Mouse (Mus musculus) neural tube, postnatal 0 days (tissue): ENCODE measurements around the gene Hist1h2bm. TPM values are rescaled to one million over a fixed set of nuclear protein-coding genes. Genes with fewer than 3 reads are reported as not detected.

Source experiments
- microRNA-seq: library from miRNA; unstranded; fragments of <30 nt; microRNA quantifications from one replicate; pipeline ENCODE4, GENCODE M21; 2016
- polyA plus RNA-seq: library from polyadenylated mRNA; unstranded; fragments of >200 nt; fragmentation: Nextera tagmentation; extraction: Ambion mirVana; gene quantifications from 2 replicates; pipeline ENCODE4 v1.2.1, GENCODE M21; 2015

Gene Hist1h2bm
- polyA plus RNA-seq: 0.49 TPM in 1 of 2 replicates, not detected in the other

DNA sequence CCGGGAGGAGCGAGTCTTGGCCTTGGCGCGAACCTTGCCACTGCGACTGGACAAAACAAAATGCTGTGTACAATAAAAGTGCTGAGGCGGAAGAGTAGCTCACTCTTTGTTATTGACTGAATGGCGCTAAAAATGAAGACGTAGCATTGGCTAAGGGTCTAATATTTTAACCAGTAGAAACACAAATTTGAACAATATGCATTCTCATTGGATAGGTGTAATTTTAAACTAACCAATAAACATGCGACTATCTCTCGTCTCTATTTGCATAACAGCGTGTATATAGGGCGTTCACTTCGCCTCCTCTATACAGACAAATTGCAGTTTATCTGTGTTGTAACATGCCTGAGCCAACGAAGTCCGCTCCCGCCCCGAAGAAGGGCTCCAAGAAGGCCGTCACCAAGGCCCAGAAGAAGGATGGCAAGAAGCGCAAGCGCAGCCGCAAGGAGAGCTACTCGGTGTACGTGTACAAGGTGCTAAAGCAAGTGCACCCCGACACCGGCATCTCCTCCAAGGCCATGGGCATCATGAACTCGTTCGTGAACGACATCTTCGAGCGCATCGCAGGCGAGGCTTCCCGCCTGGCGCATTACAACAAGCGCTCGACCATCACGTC, at the start of gene Hist1h2bm:
TSS of gene Hist1h2bm (plus strand) at position 288 of the 616 bp plus-strand sequence.

DNA sequence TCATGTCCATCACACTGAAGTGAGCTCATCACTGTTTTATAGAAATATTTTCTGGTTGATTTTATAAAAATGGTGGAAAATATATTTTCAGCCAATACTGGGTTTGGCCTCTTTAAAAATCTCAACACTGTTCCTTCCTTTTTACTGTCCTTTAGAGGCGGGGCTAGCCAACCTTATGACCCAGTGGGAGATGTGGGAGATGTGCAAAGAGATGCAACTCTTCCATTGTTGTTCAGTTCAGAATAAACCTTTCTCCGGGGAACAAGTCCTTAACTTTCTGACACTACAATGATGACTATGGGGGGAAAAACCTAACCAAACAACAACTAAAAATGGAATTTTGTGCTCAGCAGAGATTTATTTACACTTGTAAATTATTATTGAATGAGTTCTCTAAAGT, 44.5 kb upstream of the Hist1h2bm start, which contains the start of gene Olfr1360:
TSS of gene Olfr1360 (minus strand) at position 101 of the 400 bp plus-strand sequence.

DNA sequence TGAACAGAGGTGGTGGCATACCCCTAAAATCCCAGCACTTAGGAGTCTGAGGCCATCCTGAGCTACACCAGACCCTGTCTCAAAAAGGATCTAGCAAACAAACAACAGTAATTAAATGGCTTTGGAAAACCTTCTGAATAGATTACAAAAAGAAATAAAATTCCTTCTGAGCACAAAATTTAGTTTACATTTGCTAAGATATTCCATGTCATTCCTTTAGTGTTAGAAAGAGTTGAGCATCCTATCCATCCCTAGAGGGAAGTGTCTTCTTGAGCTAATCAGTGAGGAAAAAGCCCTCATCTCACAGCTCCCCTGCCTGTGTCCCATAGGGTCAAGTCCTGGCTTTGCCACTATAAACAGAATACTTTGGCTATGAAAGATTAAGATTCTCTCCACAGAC, 24.0 kb upstream of the Hist1h2bm start, which contains the start of gene Olfr1359:
TSS of gene Olfr1359 (plus strand) at position 301 of the 400 bp plus-strand sequence.

DNA sequence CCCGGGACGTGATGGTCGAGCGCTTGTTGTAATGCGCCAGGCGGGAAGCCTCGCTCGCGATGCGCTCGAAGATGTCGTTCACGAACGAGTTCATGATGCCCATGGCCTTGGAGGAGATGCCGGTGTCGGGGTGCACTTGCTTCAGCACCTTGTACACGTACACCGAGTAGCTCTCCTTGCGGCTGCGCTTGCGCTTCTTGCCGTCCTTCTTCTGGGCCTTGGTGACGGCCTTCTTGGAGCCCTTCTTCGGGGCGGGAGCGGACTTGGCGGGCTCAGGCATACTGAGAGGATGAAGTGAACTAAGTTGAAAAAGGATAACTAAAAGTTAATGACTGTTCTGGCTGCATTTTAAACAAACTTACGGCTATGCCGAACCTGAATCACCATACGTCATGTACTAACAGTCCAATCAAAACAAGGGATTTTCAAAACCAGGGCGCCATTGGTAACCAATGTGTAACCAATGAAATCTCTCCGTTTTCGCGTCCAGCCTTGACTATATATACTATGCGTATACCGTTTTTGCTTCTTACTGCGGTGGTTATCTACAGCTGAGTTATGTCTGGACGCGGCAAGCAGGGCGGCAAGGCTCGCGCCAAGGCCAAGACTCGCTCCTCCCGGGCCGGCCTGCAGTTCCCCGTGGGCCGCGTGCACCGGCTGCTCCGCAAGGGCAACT, 5.8 kb upstream of the Hist1h2bm start, which contains the start of the genes Hist1h2bl and Hist1h2ai:
TSS of gene Hist1h2bl (minus strand) at position 280 of the 676 bp plus-strand sequence.
TSS of gene Hist1h2ai (plus strand) at position 559 of the 676 bp plus-strand sequence.

DNA sequence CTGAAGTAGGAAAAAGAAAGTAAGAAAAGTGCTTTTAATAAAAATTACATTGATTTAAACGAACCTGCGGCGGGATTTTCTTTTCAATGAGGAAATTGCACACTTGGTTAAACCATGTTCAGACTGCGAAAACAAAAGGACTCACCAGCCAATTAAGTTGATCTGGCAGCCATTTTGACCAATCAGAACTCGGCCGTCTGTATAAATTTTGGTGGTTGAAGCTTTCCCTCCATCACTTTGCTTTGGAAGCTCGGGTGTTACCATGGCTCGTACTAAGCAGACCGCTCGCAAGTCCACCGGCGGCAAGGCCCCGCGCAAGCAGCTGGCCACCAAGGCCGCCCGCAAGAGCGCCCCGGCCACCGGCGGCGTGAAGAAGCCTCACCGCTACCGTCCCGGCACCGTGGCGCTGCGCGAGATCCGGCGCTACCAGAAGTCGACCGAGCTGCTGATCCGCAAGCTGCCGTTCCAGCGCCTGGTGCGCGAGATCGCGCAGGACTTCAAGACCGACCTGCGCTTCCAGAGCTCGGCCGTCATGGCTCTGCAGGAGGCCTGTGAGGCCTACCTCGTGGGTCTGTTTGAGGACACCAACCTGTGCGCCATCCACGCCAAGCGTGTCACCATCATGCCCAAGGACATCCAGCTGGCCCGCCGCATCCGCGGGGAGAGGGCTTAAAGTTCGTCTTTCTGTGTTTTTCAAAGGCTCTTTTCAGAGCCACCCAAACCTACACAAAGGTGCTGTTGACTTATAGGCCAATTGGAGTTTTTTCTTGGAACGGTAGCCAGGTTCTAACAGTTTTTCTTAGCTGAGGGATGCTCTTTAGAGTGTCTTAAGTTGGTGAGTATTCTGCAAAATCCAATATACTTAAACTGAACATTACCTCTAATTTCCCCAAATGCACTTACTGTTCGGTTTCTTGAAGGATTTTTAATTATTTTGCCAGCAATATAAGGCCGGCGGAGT, 4.2 kb upstream of the Hist1h2bm start, which contains the start of gene Hist1h3h:
TSS of gene Hist1h3h (plus strand) at position 263 of the 961 bp plus-strand sequence.

DNA sequence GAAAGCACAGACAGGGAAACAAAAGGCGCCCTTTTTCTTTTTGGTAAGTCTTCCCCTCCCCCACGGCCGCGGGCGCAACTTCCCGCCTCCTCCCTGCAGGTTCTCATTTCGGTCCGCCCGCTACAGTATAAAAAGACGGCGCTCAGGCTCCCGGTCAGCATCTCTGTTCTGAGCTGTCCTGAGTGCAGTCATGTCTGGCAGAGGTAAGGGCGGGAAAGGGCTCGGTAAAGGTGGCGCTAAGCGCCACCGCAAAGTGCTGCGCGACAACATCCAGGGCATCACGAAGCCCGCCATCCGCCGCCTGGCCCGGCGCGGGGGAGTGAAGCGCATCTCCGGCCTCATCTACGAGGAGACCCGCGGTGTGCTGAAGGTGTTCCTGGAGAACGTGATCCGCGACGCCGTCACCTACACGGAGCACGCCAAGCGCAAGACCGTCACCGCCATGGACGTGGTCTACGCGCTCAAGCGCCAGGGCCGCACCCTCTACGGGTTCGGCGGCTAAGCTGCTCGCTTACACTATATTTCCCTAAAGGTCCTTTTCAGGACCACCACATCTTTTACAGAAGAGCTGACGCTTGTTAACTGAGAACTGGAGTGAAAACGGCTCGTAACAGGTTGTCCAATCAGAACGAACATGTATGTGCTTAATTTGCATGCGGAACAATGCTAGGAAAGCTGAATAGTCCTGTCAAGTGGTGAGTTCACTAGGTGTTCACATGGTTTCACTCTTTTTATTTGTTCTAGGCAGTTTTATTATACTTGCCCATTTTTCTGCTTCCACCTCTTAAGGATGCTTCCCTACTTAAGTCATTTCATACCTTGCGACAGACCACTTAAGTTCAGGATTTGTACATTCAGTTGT, 13.3 kb downstream of the Hist1h2bm start, which contains the start of gene Hist1h4j:
TSS of gene Hist1h4j (plus strand) at position 159 of the 862 bp plus-strand sequence.

DNA sequence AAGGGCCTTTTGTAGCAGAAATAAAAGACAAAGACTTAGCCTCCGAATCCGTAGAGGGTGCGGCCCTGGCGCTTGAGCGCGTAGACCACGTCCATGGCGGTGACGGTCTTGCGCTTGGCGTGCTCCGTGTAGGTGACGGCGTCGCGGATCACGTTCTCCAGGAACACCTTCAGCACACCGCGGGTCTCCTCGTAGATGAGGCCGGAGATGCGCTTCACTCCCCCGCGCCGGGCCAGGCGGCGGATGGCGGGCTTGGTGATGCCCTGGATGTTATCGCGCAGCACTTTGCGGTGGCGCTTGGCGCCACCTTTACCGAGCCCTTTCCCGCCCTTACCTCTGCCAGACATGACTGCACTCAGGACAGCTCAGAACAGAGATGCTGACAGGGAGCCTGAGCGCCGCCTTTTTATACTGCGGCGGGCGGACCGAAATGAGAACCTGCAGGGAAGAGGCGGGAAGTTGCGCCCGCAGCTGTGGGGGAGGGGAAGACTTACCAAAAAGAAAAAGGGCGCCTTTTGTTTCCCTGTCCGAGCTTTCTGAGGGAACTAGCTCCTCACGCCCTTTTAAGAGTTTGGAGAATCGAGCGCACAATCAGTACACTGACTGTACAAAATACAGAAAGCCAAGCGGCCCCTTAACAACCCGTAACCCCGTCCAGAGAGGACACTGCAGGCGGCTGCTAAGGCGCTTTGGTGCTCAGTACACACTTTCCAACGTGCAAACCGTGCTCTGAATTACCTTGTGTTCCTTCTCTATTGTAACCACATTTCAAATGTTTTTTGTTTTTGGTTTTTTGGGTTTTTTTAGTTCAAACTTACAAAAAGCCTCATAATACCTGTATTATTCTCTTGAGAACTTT, 28.5 kb downstream of the Hist1h2bm start, which contains the start of gene Hist1h4k:
TSS of gene Hist1h4k (minus strand) at position 347 of the 859 bp plus-strand sequence.

DNA sequence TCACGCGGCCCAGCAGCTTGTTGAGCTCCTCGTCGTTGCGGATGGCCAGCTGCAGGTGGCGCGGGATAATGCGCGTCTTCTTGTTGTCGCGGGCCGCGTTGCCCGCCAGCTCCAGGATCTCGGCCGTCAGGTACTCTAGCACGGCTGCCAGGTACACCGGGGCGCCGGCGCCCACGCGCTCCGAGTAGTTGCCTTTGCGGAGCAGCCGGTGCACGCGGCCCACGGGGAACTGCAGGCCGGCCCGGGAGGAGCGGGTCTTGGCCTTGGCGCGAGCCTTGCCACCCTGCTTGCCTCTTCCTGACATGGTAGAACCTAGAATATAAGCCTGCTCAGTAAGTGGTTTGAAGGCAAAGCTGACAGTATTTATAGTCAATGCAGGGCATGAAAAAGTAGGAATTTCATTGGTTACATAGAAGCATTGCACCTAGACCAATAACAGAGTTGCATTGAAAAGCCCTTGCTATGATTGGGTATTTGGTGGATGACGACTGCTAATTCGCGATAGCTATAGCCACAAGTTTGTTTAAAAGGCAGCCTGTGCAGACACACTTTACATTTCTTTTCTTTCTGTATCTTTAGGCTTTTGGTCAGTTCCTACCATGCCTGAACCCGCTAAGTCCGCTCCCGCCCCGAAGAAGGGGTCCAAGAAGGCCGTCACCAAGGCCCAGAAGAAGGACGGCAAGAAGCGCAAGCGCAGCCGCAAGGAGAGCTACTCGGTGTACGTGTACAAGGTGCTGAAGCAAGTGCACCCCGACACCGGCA, 31.9 kb downstream of the Hist1h2bm start, which contains the start of the genes Hist1h2ak and Hist1h2bn:
TSS of gene Hist1h2ak (minus strand) at position 304 of the 762 bp plus-strand sequence.
TSS of gene Hist1h2bn (plus strand) at position 600 of the 762 bp plus-strand sequence.

Small RNAs within 50 kb of the gene (microRNA-seq; reads per million reads assigned to microRNA genes)
- gene Gm44357 (not detected), gene Gm44367 (not detected), gene Gm44454 (not detected)

Other genes with a start within 250 kb of the Hist1h2bm start
- 7.6 and 9.4 TPM in 2 replicates for gene Zkscan4, start 243.1 kb upstream of the Hist1h2bm start, polyA plus RNA-seq
- not detected in 2 replicates for gene Gm10065, start 242.6 kb upstream of the Hist1h2bm start, polyA plus RNA-seq
- 0.37 and 0.65 TPM in 2 replicates for gene AK157302, start 226.8 kb upstream of the Hist1h2bm start, polyA plus RNA-seq
- gene Gm11273, start 220.6 kb upstream of the Hist1h2bm start, polyA plus RNA-seq: 9.1 and 11.5 TPM in 2 replicates
- gene Zkscan8, start 190.9 kb upstream of the Hist1h2bm start, polyA plus RNA-seq: 3.5 and 4.0 TPM in 2 replicates
- 0.14 and 0.17 TPM in 2 replicates for gene Olfr1366, start 179.2 kb upstream of the Hist1h2bm start, polyA plus RNA-seq
- 0.09 and 0.11 TPM in 2 replicates for gene Olfr1535, start 162.2 kb upstream of the Hist1h2bm start, polyA plus RNA-seq
- gene Olfr1364, start 140.3 kb upstream of the Hist1h2bm start, polyA plus RNA-seq: not detected in 2 replicates
- gene Olfr1362, start 108.0 kb upstream of the Hist1h2bm start, polyA plus RNA-seq: not detected in 2 replicates
- not detected in 2 replicates for gene Olfr11, start 79.5 kb upstream of the Hist1h2bm start, polyA plus RNA-seq
- not detected in 2 replicates for gene Olfr1361, start 58.7 kb upstream of the Hist1h2bm start, polyA plus RNA-seq
- not detected in 2 replicates for gene Olfr1360, start 44.6 kb upstream of the Hist1h2bm start, polyA plus RNA-seq
- not detected in 2 replicates for gene Olfr1359, start 23.9 kb upstream of the Hist1h2bm start, polyA plus RNA-seq
- gene Hist1h2bl, start 5.9 kb upstream of the Hist1h2bm start, polyA plus RNA-seq: not detected in 2 replicates
- 2.3 and 6.6 TPM in 2 replicates for gene Hist1h2ai, start 5.6 kb upstream of the Hist1h2bm start, polyA plus RNA-seq
- 0.86 TPM in 1 of 2 replicates, not detected in the other for gene Hist1h3h, start 4.4 kb upstream of the Hist1h2bm start, polyA plus RNA-seq
- gene Hist1h4j, start 13.0 kb downstream of the Hist1h2bm start, polyA plus RNA-seq: 0.21 TPM in 1 of 2 replicates, not detected in the other
- 1.3 and 1.8 TPM in 2 replicates for gene Hist1h4k, start 28.5 kb downstream of the Hist1h2bm start, polyA plus RNA-seq
- 3.2 and 4.2 TPM in 2 replicates for gene Hist1h2ak, start 31.8 kb downstream of the Hist1h2bm start, polyA plus RNA-seq
- 0.58 TPM in 1 of 2 replicates, not detected in the other for gene Hist1h2bn, start 32.1 kb downstream of the Hist1h2bm start, polyA plus RNA-seq
- gene Hist1h1b, start 58.6 kb downstream of the Hist1h2bm start, polyA plus RNA-seq: 2.4 and 2.9 TPM in 2 replicates
- gene Hist1h3i, start 61.3 kb downstream of the Hist1h2bm start, polyA plus RNA-seq: 12.2 and 12.5 TPM in 2 replicates
- 2.3 and 3.8 TPM in 2 replicates for gene Hist1h2an, start 65.2 kb downstream of the Hist1h2bm start, polyA plus RNA-seq
- gene Hist1h2bp, start 65.4 kb downstream of the Hist1h2bm start, polyA plus RNA-seq: 0.71 TPM in 1 of 2 replicates, not detected in the other
- gene Hist1h2bq, start 88.2 kb downstream of the Hist1h2bm start, polyA plus RNA-seq: 1.8 and 3.8 TPM in 2 replicates
- gene Hist1h2ao, start 88.4 kb downstream of the Hist1h2bm start, polyA plus RNA-seq: not detected in 2 replicates
- gene Hist1h4m, start 89.7 kb downstream of the Hist1h2bm start, polyA plus RNA-seq: not detected in 2 replicates
- gene Hist1h4n, start 110.2 kb downstream of the Hist1h2bm start, polyA plus RNA-seq: 2.5 and 3.3 TPM in 2 replicates
- gene Hist1h2ap, start 111.5 kb downstream of the Hist1h2bm start, polyA plus RNA-seq: 265 and 280 TPM in 2 replicates
- gene Hist1h2br, start 111.7 kb downstream of the Hist1h2bm start, polyA plus RNA-seq: 1.7 and 4.2 TPM in 2 replicates
- 5.3 and 6.1 TPM in 2 replicates for gene Zfp184, start 223.1 kb downstream of the Hist1h2bm start, polyA plus RNA-seq